7 mouse cellular contexts compared by ENCODE assay signal in the genomic region with DNA sequence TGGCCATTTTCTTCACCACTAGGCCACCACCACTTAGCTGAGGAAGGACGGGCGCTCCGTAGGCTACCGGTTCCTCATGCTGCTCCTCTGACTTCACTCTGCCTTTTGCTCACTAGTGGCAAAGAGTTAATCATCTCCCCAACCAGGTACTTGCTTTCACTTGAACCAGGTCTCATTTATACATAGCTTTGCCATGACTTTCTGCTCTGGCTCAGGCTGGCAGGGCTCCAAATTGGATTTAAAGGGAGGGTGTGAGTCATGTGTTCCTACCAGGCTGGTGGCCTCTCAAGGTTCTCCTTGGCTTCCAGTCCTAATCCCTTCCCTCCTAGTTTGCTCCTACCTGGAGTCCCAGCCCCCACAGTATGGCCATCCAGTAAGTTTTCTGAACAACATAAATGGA.
DNase-seq lines count a peak whose midpoint lies in the region; ATAC-seq lines count a peak whose summit lies in the region.

No protein-coding gene starts in this region.

- DNase-seq in NIH3T3 (ENCODE audit: low read depth) = peak; percentile 85
- peak; percentile 58 for DNase-seq in adrenal gland, postnatal 14 days
- peak; percentile 91 for DNase-seq in kidney, postnatal 14 days
- DNase-seq in lung, postnatal 14 days = peak; percentile 53
- DNase-seq in spleen, adult 18-20 months = no peak
- no peak for DNase-seq in thymus, postnatal 10 days (ENCODE audit: low spot score in 2 of 2)

- ATAC-seq in granulocyte monocyte progenitor cell, adult 5-6 weeks (replicated peaks; ENCODE audit: poor library complexity, severe bottlenecking) = no peak

Comparison
In these comparisons a context has a peak if more than half of its experiments do, and no peak if none do; other contexts are left out.
1. DNase-seq: peak in NIH3T3 (single experiment), adrenal gland, postnatal 14 days (single experiment), kidney, postnatal 14 days (single experiment) and lung, postnatal 14 days (single experiment); none in spleen, adult 18-20 months (0 of 2) and thymus, postnatal 10 days (0 of 2).